Mouse (Mus musculus): Measurements from ENCODE around the gene Pon1.

DNA sequence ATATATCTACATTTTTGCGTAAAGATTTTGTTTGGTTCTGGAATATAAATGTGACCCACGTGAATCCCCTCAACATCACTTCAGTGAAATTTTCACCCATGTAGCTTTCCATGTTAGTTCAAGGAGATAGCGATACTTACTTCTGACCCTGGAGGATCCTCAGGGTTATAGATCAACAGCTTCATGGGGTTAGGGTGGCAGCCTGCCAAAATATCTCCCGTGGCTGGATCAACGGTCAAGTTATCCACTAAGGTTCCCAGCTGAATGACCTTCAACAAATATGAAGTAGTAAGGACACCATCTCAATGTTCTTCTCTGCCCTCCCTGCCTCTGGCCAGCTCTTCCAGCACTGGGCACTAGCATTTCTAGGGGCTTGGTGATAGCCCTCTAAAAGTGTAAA, 36.5 kb upstream of the Pon1 start:
- no peak for TF ChIP-seq CTCF (IDR thresholded peaks at IDR 0.05; ENCODE audit: low read depth, low read length)
- no peak for TF ChIP-seq POLR2A (IDR thresholded peaks at IDR 0.05; ENCODE audit: extremely low read depth, insufficient read depth, low read length)
